Mouse (Mus musculus) ES-Bruce4 (cell line): ENCODE data around the gene Phldb3.

Experiments used
- CTCF ChIP-seq: IDR thresholded peaks from one replicate; pipeline ENCODE4 v1.8.1; 2011; ENCODE audit warnings: low read depth, low read length
- EP300 ChIP-seq: IDR thresholded peaks from 2 replicates; pipeline ENCODE4 v1.6.1; 2011; ENCODE audit warnings: low read depth, low read length; ENCODE audit not compliant: insufficient read depth
- POLR2A ChIP-seq: IDR thresholded peaks from one replicate; pipeline ENCODE4 v1.8.1; 2011; ENCODE audit warnings: low read length; ENCODE audit not compliant: insufficient read depth

- TF ChIP-seq CTCF: peak; percentile 75
- TF ChIP-seq EP300: no peak
- no peak for TF ChIP-seq POLR2A
Observed at GRCm38 (mm10) chr7:24599211-24600067, 11.1 kb upstream of the Phldb3 start.
